Mouse (Mus musculus): ENCODE results near the gene Hoxc12. TPM values are rescaled to one million over a fixed set of nuclear protein-coding genes. Genes with fewer than 3 reads are reported as not detected.

Gene Hoxc12
- total RNA-seq (2021) = not detected

DNA sequence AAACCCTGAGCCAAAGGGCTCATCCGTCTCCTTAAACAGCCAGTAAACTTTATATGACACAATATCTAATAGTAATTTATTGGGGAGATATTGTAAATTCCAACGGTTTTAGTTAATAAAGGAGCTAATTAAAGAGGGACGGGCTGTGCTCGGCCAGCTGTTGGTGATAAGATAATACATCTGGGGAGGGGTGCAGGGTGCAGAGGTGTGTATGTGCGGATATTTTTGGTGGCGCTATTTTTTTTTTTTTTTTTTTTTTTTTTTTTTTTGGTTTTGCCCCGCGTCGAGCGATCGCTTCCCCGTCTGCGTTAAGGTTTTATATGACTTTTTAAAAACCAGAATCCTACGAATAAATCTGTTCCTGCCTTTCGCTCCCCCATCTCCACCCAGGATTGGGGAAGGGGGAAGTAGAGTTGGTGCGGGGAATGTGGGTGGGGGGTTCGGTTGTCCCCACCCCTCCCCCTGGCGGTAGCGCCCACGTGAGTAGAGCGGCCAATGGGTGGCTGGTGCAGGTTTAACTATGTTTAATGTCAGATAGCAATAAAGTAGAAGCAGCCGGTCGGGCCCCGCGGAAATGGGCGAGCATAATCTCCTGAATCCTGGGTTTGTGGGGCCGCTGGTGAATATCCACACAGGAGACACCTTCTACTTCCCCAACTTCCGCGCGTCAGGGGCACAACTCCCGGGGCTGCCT lies at the start of gene Hoxc12:
Gene Hoxc12, plus strand, starts transcription at position 479 of the 694 bp plus-strand sequence.
- DNase-seq = no peak

DNA sequence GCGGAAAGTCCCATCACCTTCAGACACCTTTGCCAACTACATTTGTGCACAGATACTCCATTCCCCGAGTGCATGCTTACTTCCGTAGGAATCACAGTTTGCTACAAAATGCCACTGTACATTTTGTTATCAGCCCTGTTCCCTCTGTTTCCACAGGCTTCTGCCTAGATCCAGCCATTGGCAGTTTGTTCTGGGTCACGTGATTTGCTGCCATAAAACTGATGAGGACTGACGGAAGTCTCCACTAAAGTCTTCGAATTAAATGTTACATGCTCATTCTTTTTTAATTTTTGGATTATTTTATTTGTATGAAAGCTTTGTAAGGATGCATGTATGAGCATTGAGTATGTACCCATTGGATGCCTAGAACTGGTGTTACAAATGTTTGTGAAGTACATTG lies 41.4 kb upstream of the Hoxc12 start:
- no peak for DNase-seq

DNA sequence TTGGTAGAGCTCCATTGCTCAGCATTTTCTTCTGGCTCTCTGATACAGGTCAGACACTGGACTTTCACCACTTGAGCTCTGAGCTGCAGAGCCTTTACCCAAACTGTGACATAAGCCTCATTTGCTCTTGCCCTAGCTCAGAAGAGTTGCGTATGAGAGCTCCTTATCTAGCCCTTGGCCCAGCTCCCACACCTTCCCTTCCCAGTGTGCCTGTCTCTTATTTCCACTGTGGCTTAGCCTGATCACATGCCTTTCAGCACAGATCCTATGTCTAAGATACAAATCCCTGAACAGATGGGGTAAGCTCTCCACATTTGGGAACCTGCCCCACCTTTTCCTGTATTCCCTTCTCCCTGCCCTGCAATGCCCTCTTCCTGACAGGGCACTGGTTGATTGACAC lies 31.6 kb upstream of the Hoxc12 start:
- DNase-seq = no peak

DNA sequence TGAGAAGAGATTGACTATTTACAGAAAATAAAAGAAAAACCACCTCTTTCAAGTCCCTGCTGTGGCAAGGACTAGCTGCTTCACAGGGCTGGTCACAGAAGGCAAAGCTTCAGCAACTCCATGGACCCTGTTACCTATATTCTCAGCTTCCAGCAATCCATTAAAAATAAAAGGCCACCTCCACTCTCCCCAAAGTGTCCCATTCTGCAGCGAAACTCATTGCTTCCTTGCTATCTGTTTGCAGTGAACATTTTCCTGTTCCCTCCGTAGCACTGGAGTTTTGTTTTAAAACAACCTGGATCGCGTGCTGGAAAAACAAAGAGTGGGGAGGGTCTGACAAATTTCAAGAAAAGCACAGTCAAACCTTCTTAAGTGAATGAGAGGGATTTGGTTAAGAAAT lies 27.0 kb upstream of the Hoxc12 start:
- no peak for DNase-seq

DNA sequence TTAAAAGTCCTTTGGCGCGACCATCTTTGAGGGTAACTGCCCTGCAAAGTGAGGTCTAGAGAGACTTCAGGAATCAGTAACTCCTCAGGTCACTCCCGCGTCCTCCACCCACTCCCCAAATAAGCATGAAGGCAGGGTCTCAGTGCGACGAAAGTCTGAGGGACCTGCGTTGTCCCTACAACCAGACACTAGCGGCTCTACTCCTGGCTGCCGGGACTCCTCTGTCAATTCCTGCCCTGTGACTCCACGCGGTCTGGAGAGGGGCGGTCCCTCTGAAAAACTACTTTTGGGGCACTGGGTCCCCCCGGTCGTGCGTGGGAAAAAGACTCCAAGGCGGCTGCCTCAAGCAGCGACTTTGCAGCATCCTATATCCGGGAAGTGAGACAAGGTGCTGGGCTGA lies 26.5 kb upstream of the Hoxc12 start:
- no peak for DNase-seq

DNA sequence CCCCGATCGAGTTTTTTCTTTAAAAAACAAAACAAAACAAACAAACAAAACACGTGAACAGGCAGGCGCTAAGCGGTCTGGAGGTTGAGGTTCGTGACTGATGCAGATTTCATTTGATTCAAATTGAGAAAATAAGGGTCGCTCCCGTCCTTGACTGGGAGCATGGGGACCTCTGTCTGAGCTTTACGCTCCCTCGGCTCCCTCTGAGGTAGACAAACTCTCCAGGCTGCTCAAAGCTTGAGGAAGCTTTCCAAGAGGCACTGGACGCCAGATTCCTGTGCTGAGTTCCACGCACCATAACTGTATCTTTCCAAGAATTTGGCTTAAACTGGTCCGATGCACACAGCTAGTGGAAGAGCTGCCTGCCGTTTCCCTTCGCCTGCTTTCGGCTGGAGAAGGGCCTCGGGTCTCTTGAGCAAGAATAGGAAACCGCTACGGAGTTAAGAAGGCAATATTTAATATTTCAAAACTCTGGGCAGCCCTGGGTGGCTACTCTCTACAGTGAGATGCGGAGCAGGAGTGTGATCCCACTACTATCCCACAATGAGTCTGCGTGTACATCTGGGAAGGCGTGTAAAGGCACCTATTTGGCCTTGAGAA lies 26.0 kb upstream of the Hoxc12 start:
- no peak for DNase-seq

DNA sequence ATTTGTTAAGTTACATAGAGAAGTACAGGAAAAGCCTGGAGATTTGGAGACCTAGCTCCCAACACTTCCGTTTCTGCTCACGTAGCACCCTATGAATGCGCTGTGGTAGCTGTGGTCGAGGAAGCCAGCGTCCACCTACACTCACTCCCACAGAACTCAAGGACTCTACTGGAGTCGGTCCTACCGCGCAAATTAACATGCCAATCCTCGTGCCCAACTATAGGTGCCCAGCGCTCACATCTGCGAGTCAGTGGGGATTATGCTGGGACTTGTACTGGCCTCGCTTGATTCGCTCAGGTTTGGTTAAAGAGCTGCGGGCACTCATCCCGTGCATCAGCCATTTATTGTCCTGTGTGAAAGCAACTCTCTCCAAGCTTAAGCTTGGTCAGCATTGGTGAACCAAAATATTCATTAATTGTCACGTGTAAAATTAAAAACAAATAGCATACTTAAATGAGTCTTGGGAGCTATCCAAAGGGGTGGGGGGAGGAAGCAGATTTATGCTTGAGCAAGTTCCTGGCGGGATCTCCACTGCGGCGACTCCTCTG lies 23.4 kb upstream of the Hoxc12 start:
- no peak for DNase-seq

DNA sequence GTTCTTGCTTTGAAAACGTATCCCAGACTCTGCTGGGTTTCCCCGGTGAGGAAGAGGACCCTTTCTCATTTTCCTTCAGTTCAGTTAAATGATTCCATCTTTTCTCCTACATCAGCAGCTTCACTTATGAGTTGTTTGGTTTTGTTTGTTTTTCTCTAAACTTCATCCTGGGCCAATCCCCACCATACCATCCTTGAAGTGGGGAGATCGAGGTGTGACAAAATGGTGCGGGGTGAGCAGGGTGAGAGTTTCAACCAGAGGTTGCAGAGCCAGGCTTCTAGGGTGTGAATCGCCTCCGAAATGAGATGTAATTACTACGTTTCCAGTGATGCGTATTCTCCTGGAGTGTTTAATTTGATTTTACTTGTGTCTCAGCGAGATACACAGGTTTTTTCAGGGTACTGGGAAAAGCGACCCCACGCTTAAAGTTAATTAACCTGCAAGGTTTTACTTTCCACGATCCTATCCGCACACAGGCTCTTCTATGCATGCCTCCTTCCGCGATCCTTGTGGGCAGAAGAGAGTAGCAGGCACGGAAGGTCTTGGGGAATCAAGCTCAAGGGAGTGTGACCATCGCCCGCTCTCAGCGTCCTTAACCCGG lies 18.5 kb upstream of the Hoxc12 start:
- no peak for DNase-seq

DNA sequence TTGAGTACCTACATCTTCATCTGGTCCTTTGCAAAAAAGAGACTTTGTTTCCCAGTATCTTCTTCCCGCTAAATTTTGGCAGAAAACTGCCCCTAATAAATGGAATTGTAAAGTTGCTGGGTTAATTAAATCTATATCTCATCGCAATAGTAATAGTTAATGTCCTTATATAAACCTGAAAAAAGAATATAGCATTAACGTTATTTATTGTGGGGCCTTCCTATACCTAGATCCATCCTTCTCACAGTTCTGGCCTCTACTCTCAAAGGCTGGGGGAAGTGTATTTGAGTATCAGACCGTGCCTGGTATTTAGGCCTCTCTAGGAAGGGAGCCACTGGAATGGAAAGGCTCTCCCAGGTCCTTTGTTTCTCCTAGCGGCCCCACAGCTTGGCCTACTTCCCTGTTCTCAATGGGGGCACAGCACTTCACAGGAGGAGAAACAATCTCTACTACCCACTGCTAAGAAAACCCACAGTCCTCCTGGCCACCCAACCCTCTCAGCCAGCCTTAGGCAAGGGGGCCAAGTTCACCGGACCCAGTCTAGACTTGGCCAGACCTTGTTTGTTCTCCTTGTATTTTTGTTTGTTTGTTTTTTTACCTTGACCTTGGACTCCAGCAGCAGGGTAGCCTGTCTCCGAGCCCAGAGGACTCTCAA lies 17.8 kb upstream of the Hoxc12 start:
- DNase-seq = no peak

DNA sequence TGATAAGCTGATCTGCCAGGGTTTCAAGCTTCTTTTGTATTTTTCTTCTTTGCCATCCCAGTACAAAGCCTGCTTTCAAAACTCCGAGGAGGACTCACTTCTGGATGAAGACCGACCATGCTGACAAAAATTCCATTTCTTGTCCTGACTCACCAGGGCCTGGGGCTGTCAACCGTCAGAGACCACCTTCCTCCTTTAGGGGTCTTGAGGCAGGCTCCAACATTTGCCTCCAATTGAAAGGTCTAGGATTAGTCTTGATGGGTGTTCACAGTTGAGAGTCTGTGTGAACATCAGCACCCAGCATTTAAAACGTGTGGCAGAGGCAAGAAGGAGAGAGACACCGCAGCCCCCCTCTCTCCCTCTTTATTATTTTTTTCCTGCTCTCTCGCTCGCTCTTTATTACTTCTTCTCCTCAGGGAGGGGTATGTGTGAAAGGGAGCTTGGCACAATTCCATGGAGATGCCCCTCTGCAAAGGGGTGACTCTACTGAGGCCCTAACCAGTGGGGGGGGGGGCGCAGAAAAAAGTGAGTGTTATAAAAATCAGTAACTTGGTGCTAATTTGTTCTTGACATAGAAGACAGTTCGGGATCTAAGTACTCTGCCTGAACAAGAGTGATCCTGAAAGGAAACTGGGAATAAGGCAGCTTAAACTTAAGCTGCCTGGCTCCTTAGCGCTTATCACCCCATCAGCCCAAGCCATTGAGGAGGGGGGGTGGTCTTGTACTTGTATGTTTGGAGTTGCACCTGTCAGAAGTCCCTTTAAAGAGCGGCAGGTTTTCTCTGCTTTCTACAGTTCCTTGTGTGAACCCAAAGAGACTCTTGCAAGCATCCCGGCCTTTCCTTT lies 17.0 kb upstream of the Hoxc12 start:
- no peak for DNase-seq

DNA sequence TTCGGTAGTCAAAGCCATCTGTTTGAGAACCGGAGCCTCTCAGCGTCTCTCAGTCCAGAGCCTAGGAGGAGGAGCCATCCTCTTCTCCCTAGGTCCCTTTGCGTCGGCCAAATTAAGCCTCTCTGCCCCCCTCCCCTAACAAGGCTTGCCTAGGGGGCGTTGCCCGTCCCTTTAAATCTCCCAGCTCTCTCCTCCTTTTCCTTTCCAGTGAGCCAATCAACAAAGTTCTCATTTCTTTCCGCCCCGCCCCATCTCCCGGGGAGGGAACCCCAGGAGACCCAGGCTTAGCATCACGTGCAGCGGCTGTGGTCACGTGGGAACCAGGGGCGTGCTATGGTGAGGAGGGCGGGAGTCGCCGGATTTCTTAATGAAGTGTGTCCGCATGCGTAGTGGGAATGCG lies 15.9 kb upstream of the Hoxc12 start:
- DNase-seq = no peak

DNA sequence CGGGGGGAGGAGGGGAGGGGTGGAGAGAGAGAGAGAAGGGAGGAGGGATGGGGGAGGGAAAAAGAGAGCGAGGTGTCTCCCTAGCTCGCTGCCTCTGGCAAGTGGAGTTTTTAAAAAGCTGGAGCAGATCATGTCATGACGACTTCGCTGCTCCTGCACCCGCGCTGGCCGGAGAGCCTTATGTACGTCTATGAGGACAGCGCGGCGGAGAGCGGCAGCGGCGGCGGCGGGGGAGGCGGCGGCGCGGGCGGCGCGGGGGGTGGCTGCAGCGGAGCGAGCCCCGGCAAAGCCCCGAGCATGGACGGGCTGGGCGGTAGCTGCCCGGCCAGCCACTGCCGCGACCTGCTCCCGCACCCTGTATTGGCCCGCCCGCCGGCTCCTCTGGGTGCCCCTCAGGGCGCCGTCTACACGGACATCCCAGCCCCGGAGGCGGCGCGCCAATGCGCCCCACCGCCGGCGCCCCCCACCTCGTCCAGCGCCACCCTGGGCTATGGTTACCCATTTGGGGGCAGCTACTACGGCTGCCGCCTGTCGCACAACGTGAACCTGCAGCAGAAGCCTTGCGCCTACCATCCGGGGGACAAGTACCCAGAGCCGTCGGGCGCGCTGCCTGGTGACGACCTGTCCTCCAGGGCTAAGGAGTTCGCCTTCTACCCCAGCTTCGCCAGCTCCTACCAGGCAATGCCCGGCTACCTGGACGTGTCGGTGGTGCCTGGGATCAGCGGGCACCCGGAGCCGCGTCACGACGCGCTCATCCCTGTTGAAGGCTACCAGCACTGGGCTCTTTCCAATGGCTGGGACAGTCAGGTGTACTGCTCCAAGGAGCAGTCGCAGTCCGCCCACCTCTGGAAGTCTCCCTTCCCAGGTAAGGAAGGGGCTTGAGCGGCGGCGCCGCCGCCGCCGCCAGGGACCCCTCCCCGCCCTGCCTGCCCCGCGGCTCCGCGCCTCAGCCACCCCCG lies 15.2 kb upstream of the Hoxc12 start, which contains the start of gene Hoxc13:
Gene Hoxc13, plus strand, starts transcription at position 51 of the 959 bp plus-strand sequence.
- no peak for DNase-seq

DNA sequence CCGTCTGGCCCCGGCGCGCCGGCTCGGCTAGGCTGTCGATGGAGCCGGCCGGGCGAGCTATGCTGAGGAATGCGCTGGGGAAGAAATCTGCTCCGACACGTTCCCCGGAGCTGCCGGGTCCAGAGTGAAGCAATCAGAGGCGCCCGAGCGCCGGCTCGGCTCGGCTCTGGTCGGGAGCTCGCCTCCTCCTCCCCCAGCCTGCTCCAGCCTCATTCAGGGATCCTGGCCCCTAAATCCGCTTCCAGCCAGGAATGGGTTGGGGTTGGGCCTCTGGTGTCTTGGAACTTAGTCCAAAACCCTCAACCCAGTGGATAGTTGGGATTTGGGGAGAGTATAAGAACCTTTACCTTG lies 14.6 kb upstream of the Hoxc12 start:
- DNase-seq = no peak

DNA sequence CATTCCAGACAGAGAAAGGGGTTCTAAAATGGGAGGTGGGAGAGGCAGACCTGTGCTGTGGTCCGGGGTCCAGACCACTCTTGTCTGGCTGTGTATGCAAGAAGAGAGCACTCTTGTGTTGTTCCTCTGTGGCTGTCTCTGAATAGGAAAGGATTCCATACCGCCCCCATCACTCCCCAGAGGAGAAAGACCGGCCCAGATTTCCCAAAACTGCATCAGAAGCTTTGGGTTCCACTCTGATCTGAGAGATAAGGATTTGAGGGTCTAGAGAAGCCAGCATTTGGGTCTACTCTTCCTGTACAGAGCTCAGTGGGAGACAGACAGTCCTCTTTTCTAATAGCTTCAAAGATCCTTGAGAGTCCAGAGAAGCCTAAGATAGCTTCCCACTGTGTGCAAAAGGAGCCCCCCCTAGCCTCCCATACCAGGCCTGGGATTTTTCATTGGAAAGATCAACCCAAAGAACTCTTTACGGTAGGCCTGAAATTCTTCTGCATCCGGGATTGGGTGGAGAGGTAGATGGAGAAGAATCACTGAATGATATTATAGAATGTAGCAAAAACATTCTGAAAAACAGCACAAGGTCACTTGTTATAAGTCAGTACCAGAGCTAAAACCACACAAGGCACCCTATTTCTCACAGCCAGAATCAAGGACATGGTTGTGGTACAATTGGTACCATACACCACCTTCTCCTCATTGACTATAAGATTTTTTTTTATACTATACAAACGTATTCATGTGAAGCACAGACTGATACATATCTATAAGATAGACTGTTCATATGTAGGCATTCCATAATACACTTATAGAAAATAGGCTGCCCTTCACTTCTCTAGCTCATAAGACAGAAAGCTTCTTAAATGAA lies 13.7 kb upstream of the Hoxc12 start:
- DNase-seq = no peak

DNA sequence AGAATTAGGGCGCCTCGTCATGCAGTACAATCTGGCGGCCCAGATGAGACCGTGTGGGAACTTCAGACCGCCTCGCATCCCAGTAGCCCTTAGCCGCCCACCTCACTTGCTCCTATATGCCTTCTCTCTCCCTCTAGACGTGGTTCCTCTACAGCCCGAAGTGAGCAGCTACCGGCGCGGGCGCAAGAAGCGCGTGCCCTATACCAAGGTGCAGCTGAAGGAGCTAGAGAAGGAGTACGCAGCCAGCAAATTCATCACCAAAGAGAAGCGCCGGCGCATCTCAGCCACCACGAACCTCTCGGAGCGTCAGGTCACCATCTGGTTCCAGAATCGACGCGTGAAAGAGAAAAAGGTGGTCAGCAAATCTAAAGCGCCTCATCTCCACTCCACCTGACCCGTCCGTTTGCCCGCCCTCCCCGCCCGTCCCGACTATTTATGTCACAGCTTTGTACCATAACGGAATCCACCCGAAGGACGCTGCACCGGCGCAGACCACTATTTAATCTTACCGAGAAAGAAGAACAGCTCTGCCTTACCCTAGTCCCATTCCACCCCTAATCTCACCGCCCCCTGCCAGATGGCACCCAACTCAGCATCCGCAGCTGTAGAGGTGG lies 9.4 kb upstream of the Hoxc12 start:
- DNase-seq = no peak

DNA sequence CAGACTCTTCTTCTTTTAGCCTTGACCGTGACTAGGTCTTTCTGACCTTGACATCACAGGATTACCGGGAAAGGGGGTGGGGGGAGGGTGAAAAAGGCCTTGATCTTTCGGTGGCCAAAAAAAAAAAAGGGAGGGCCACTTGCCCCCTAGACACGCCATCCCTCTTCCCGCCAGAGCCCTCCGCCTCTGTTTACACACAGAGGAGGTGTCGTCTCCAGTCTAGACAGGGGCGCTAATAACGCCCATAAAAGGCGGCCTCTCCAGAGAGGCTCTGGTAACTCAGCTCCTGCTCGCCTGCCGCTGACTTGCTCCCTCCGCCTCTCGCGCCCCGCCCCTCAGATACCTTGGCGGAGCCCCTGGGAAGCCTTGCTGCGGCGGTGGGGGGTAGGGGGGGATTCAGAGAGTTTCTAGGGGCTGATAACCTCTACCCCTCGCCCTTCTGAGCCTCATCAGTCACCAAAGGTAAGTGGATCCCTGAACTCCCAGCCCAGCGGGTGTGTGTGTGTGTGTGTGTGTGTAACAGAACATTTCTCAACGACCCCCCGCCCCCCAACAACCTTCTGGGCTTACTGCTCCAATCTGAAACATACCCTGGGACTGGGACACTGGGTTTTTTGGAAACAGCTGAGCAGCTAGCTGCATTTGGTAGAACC lies 4.7 kb upstream of the Hoxc12 start:
- no peak for DNase-seq

DNA sequence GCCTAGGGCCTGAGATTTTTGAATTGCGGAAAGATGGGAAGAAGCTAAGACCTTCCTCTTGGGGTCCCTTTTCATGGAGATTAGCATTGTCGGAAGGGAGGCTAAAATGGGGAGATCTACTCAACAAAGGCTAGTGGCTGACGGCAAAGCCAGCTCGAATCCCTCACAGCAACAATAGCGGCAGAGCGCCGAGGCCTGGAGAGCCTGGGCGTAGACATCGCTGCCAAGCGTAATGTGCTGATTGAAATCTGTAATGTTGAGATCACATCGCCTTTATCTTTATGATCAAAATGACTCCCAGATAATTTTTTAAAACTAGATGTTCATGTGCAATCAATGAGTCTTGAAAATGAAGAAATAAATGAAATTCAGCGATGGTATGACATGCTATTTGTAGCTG lies 2.1 kb upstream of the Hoxc12 start:
- DNase-seq = no peak

DNA sequence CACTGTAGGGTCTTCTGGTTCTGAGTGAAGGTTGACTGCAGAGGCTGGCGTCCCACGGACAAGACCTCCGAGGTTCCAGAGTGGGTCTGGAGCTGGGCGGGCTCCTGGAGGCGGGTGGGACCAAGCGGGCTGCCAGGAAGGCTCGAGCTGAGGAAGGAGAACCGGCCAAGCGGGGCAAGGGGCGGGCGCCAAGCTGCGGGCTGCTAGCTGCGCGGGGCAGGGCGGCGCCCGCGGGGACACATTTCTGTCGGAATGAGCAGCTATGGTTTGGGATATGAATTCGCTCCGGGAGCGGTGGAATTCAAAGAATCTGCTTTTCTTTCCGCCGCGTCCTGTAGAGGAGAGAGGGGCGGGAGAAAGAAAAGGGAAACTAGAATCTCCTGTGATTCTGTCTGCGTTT lies 1.7 kb upstream of the Hoxc12 start:
- DNase-seq = no peak

DNA sequence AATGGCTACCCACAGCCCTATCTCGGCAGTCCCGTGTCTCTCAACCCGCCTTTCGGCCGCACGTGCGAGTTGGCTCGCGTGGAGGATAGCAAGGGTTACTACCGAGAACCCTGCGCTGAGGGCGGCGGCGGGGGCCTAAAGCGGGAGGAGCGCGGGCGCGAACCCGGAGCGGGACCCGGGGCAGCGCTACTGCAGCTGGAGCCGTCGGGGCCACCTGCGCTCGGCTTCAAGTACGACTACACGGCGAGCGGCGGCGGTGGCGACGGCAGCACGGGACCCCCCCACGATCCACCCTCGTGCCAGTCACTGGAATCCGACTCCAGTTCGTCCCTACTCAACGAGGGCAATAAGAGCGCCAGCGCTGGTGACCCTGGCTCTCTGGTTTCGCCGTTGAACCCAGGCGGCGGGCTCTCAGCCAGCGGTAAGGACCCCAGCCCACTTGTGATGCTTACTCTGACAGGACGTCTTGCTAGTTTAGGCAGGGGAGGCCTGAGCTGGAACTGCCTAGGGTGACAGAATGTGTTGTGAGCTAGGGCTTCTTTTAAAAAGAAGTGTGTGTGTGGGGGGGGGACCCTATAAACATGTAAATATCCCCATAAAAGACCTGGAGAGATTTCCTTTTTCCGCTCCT lies 594 bp downstream of the Hoxc12 start:
- no peak for DNase-seq
